ENCODE assay signal across 8 mouse cellular contexts in the genomic region with DNA sequence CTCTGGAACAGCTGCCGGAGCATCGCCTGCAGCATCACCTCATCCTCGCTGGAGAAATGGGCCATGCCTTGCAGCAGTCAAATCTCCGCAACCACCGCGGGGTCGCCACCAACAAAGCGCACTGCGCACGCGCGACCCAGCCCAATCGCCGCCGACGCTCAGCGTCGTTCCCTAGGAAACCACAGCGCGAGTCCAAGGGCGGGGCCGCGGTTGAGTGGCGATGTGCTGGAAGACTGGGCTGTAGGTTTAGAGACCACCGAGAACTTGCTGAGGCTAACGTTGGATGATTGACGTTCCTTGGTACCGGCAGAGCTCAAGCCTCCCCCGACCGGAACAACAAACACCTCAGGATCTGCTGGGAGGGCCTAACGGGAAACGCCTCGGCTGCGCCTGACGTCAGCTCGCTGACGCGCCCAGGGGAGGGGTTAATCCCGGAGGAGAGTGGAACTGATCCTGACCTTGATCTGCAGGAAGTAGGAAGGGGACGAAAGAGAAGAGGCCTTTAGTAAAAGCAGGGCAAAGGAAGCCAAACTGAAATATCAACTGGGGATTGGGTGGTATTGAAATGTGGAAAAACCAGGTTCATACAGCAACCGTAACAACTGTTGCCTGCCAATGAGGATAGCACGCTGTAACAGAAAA. TPM values are rescaled to one million over a fixed set of nuclear protein-coding genes. Genes with fewer than 3 reads are reported as not detected.
DNase-seq lines count a peak whose midpoint lies in the region; ATAC-seq and TF ChIP-seq lines count a peak whose summit lies in the region.

TSS of gene Tbc1d32 (minus strand) at position 122 of the 642 bp plus-strand sequence.

- no peaks in the 10 kb centered on the region for H3K27me3 ChIP-seq in forebrain, embryonic 10.5 days (ENCODE audit: poor library complexity, severe bottlenecking)
- no peaks in the 10 kb centered on the region for H3K27me3 ChIP-seq in heart, embryonic 15.5 days
- no peaks in the 10 kb centered on the region for H3K27me3 ChIP-seq in liver, embryonic 14.5 days (ENCODE audit: control insufficient read depth, insufficient read depth, low read length)
- no peaks in the 10 kb centered on the region for H3K27me3 ChIP-seq in neural tube, embryonic 11.5 days (ENCODE audit: control insufficient read depth, insufficient read depth, low read length)
- H3K27me3 ChIP-seq in stomach, postnatal 0 days (ENCODE audit: control insufficient read depth, insufficient read depth, low read length), result no peaks in the 10 kb centered on the region

- H3K27ac ChIP-seq in forebrain, embryonic 10.5 days, result peak within 1 kb of the TSS; percentile 91
- peak within 1 kb of the TSS; percentile 89 for H3K27ac ChIP-seq in heart, embryonic 15.5 days
- H3K27ac ChIP-seq in liver, embryonic 14.5 days, result no peak within 1 kb of the TSS
- H3K27ac ChIP-seq in neural tube, embryonic 11.5 days (ENCODE audit: low read depth, low read length), result peak within 1 kb of the TSS; percentile 79
- peak within 1 kb of the TSS; percentile 69 for H3K27ac ChIP-seq in stomach, postnatal 0 days (replicated peaks)

- WGBS in forebrain, embryonic 10.5 days, result 3% methylated on average over 42 of the region's 42 CpGs
- 3% methylated on average over 42 of the region's 42 CpGs for WGBS in heart, embryonic 15.5 days
- 3% methylated on average over 42 of the region's 42 CpGs for WGBS in liver, embryonic 14.5 days (ENCODE audit: insufficient replicate concordance)
- WGBS in neural tube, embryonic 11.5 days, result 4% methylated on average over 42 of the region's 42 CpGs
- WGBS in stomach, postnatal 0 days, result 3% methylated on average over 42 of the region's 42 CpGs

- H3K9ac ChIP-seq in heart, embryonic 15.5 days, result peak within 1 kb of the TSS; percentile 59
- H3K9ac ChIP-seq in liver, embryonic 14.5 days (replicated peaks), result peak within 1 kb of the TSS; percentile 45
- peak within 1 kb of the TSS; percentile 19 for H3K9ac ChIP-seq in neural tube, embryonic 11.5 days (ENCODE audit: low read length)
- peak within 1 kb of the TSS; percentile 60 for H3K9ac ChIP-seq in stomach, postnatal 0 days (ENCODE audit: low read length)

- ATAC-seq in heart, embryonic 15.5 days (replicated peaks; ENCODE audit: insufficient number of reproducible peaks, insufficient read depth, low FRiP score, low read depth), result peak; percentile 97
- ATAC-seq in liver, embryonic 14.5 days (ENCODE audit: insufficient read depth), result peak; percentile 97
- peak; percentile 98 for ATAC-seq in neural tube, embryonic 11.5 days (ENCODE audit: insufficient read depth, low FRiP score, low TSS enrichment)
- ATAC-seq in stomach, postnatal 0 days (ENCODE audit: low FRiP score, low TSS enrichment), result peak; percentile 99

- DNase-seq in CD4-positive, CD25-positive, alpha-beta regulatory T cell, adult 2 months (ENCODE audit: low read depth, low spot score), result peak; percentile 94
- peak; percentile 73 for DNase-seq in c-Kit-positive CD71-negative TER-119-negative erythroid progenitor cells, embryonic 14.5 days (ENCODE audit: low read depth)
- DNase-seq in forebrain, embryonic 10.5 days (ENCODE audit: extremely low spot score, low spot score), result peak; percentile 90
- peak; percentile 92 to 94 for DNase-seq in kidney, postnatal 25 days
- DNase-seq in liver, embryonic 14.5 days (ENCODE audit: low read depth in 3 of 3, low spot score in 3 of 3), result peak; percentile 60 to 62 (median 60)
- peak; percentile 95 for DNase-seq in neural tube, embryonic 11.5 days (ENCODE audit: low spot score)
- peak; percentile 92 for DNase-seq in stomach, postnatal 0 days (ENCODE audit: low spot score)

- H3K4me3 ChIP-seq in forebrain, embryonic 10.5 days, result peak within 1 kb of the TSS; percentile 62
- peak within 1 kb of the TSS; percentile 64 for H3K4me3 ChIP-seq in heart, embryonic 15.5 days
- peak within 1 kb of the TSS; percentile 62 to 91 for H3K4me3 ChIP-seq in liver, embryonic 14.5 days (ENCODE audit: insufficient read depth in 1 of 2, low read depth in 2 of 2, low read length in 2 of 2)
- H3K4me3 ChIP-seq in neural tube, embryonic 11.5 days (ENCODE audit: low read depth, low read length), result peak within 1 kb of the TSS; percentile 48
- H3K4me3 ChIP-seq in stomach, postnatal 0 days (ENCODE audit: low read depth, low read length), result peak within 1 kb of the TSS; percentile 58

- peaks cover 13% of the 10 kb centered on the region for H3K4me1 ChIP-seq in forebrain, embryonic 10.5 days
- H3K4me1 ChIP-seq in heart, embryonic 15.5 days (replicated peaks), result peaks cover 9% of the 10 kb centered on the region
- H3K4me1 ChIP-seq in liver, embryonic 14.5 days (replicated peaks; ENCODE audit: control insufficient read depth in 2 of 2, insufficient read depth in 2 of 2, low read length in 1 of 2), result peaks cover 0 to 6% of the 10 kb centered on the region in 2 experiments; a peak in 2 of 4 replicates
- H3K4me1 ChIP-seq in neural tube, embryonic 11.5 days (ENCODE audit: control insufficient read depth, insufficient read depth, low read length), result no peaks in the 10 kb centered on the region
- 0 out of 2 replicates have a peak, but pooled peaks cover 3% of the 10 kb centered on the region for H3K4me1 ChIP-seq in stomach, postnatal 0 days (replicated peaks; ENCODE audit: control insufficient read depth, insufficient read depth)

- TF ChIP-seq CTCF in liver, embryonic 14.5 days (IDR thresholded peaks at IDR 0.05; ENCODE audit: low read depth), result no peak
- TF ChIP-seq CTCF in stomach, postnatal 0 days (IDR thresholded peaks at IDR 0.05; ENCODE audit: low read depth), result peak; percentile 2; the same call in 1 of the 2 replicates

- peak within 1 kb of the TSS; percentile 81 for H3K4me2 ChIP-seq in heart, embryonic 15.5 days
- H3K4me2 ChIP-seq in liver, embryonic 14.5 days (ENCODE audit: low read depth), result peak within 1 kb of the TSS; percentile 74
- H3K4me2 ChIP-seq in neural tube, embryonic 11.5 days (ENCODE audit: low read depth), result peak within 1 kb of the TSS; percentile 41
- peak within 1 kb of the TSS; percentile 60 for H3K4me2 ChIP-seq in stomach, postnatal 0 days (replicated peaks; ENCODE audit: low read depth)

- no peaks in the 10 kb centered on the region for H3K36me3 ChIP-seq in forebrain, embryonic 10.5 days (replicated peaks)
- H3K36me3 ChIP-seq in heart, embryonic 15.5 days, result no peaks in the 10 kb centered on the region
- no peaks in the 10 kb centered on the region for H3K36me3 ChIP-seq in liver, embryonic 14.5 days (replicated peaks; ENCODE audit: control insufficient read depth, insufficient read depth, low read depth)
- no peaks in the 10 kb centered on the region for H3K36me3 ChIP-seq in neural tube, embryonic 11.5 days (ENCODE audit: control insufficient read depth, insufficient read depth, low read length)
- no peaks in the 10 kb centered on the region for H3K36me3 ChIP-seq in stomach, postnatal 0 days (ENCODE audit: control insufficient read depth, insufficient read depth, low read length)

- H3K9me3 ChIP-seq in forebrain, embryonic 10.5 days, result no peaks in the 10 kb centered on the region
- H3K9me3 ChIP-seq in heart, embryonic 15.5 days (replicated peaks), result no peaks in the 10 kb centered on the region
- no peaks in the 10 kb centered on the region for H3K9me3 ChIP-seq in liver, embryonic 14.5 days (ENCODE audit: control insufficient read depth, low read length)
- H3K9me3 ChIP-seq in neural tube, embryonic 11.5 days (ENCODE audit: control insufficient read depth, low read length), result no peaks in the 10 kb centered on the region
- no peaks in the 10 kb centered on the region for H3K9me3 ChIP-seq in stomach, postnatal 0 days (ENCODE audit: control insufficient read depth, low read length)

- no peak for TF ChIP-seq EP300 in liver, embryonic 14.5 days (IDR thresholded peaks at IDR 0.05; ENCODE audit: low read depth)
- TF ChIP-seq EP300 in stomach, postnatal 0 days (optimal IDR thresholded peaks at IDR 0.05), result no peak

RNA-seq across cellular contexts. Expression of gene Tbc1d32, which starts in this region (rescaled TPM):
- 4.4 and 4.7 TPM in 2 replicates for polyA plus RNA-seq in forebrain, embryonic 10.5 days (2016; fragmentation: Nextera tagmentation; extraction: Ambion mirVana)
- polyA plus RNA-seq in heart, embryonic 15.5 days (2015; fragmentation: Nextera tagmentation; extraction: Ambion mirVana), result 1.9 and 2.0 TPM in 2 replicates
- 0.21 and 0.27 TPM in 2 replicates for polyA plus RNA-seq in liver, embryonic 14.5 days (2012; rRNA removed)
- polyA plus RNA-seq in liver, embryonic 14.5 days (2014; fragmentation: Nextera tagmentation; extraction: Ambion mirVana), result 0.39 and 0.46 TPM in 2 replicates
- 3.3 and 4.2 TPM in 2 replicates for polyA plus RNA-seq in neural tube, embryonic 11.5 days (2014; fragmentation: Nextera tagmentation; extraction: Ambion mirVana)
- 1.6 and 1.7 TPM in 2 replicates for polyA plus RNA-seq in stomach, postnatal 0 days (2015; fragmentation: Nextera tagmentation; extraction: Ambion mirVana)

Comparison
In these comparisons a context has a peak if more than half of its experiments do, and no peak if none do; other contexts are left out.
1. Peak in DNase-seq, ATAC-seq, H3K4me3 ChIP-seq, H3K9ac ChIP-seq and H3K4me2 ChIP-seq in liver, embryonic 14.5 days; RNA of the gene not detected or under 1 TPM.